In the genomic region with DNA sequence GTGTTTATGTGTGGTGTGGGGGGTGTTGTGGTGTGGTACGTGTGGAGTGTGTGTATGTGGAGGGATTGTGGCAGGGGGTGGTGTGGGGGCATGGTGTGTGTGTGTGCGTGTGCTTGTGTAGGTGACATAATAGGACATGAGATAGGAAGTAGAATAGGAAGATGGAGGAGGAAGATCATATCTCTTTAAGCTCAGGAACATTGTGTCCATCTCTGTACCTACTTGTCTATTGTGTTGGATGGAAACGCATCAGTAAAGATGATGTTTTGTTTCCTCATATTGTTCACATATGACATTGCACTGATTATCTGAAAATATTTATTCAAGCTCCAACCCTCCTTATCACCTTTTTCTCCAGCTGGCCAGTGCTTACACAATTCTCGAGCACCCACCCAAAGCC, we compare ENCODE assay signal across 35 mouse cellular contexts. TPM values are rescaled to one million over a fixed set of nuclear protein-coding genes. Genes with fewer than 3 reads are reported as not detected.
"Had no signal": no experiment of that assay in that cellular context is flagged by ENCODE, and none has a peak within 500 bp of the region (broad histone marks: within the 10 kb centered on the region; RNA-seq: fewer than 3 reads in every experiment).

No protein-coding gene starts in this region.

- DNase-seq: heart, postnatal 10 days; heart, postnatal 36 days; heart, postnatal 4 days; kidney, adult 11 months; kidney, adult 18-20 months; kidney, adult 2 months; kidney, adult 8-10 months; kidney, adult 9 months; kidney, postnatal 10 days; kidney, postnatal 14 days; kidney, postnatal 25 days; kidney, postnatal 36 days; kidney, postnatal 4 days; layer of hippocampus, adult 9-11 months; layer of hippocampus, postnatal 36 days had no signal

- H3K9me3 ChIP-seq: heart, embryonic 12.5 days; heart, embryonic 13.5 days; heart, embryonic 15.5 days; hindbrain, embryonic 10.5 days; hindbrain, embryonic 12.5 days; hindbrain, embryonic 13.5 days; hindbrain, embryonic 15.5 days; intestine, embryonic 15.5 days; kidney, embryonic 15.5 days had no signal

- H3K36me3 ChIP-seq: heart, embryonic 12.5 days; heart, embryonic 13.5 days; heart, embryonic 15.5 days; hindbrain, embryonic 10.5 days; hindbrain, embryonic 12.5 days; hindbrain, embryonic 13.5 days; hindbrain, embryonic 15.5 days; intestine, embryonic 15.5 days; kidney, embryonic 15.5 days had no signal

- H3K9ac ChIP-seq: heart, embryonic 12.5 days; heart, embryonic 13.5 days; heart, embryonic 15.5 days; hindbrain, embryonic 12.5 days; hindbrain, embryonic 13.5 days; hindbrain, embryonic 14.5 days; hindbrain, embryonic 15.5 days; intestine, embryonic 15.5 days; kidney, embryonic 15.5 days had no signal

- ATAC-seq: hindbrain, embryonic 16.5 days; hindbrain, postnatal 0 days; inflammation-experienced regulatory T-cells, adult 6 months; intestine, embryonic 15.5 days; intestine, embryonic 16.5 days; intestine, postnatal 0 days had no signal

- H3K4me3 ChIP-seq: heart, embryonic 12.5 days; heart, embryonic 13.5 days; heart, embryonic 15.5 days; hindbrain, embryonic 10.5 days; hindbrain, embryonic 12.5 days; hindbrain, embryonic 13.5 days; hindbrain, embryonic 15.5 days; intestine, embryonic 15.5 days; kidney, embryonic 15.5 days; layer of hippocampus, adult 2 months had no signal

- H3K4me1 ChIP-seq: hindbrain, embryonic 13.5 days; kidney, embryonic 15.5 days had no signal

- H3K27ac ChIP-seq: heart, embryonic 13.5 days; heart, embryonic 15.5 days; hindbrain, embryonic 10.5 days; hindbrain, embryonic 12.5 days; hindbrain, embryonic 13.5 days; hindbrain, embryonic 14.5 days; hindbrain, embryonic 15.5 days; hindbrain, postnatal 0 days; intestine, embryonic 15.5 days; kidney, embryonic 15.5 days; kidney, postnatal 0 days; layer of hippocampus, adult 2 months had no signal

- H3K27me3 ChIP-seq: heart, embryonic 12.5 days; heart, embryonic 13.5 days; heart, embryonic 15.5 days; hindbrain, embryonic 12.5 days; hindbrain, embryonic 13.5 days; hindbrain, embryonic 15.5 days; intestine, embryonic 15.5 days; kidney, embryonic 15.5 days had no signal

- H3K4me2 ChIP-seq: heart, embryonic 11.5 days; heart, embryonic 12.5 days; heart, embryonic 13.5 days; heart, embryonic 15.5 days; hindbrain, embryonic 12.5 days; hindbrain, embryonic 13.5 days; hindbrain, embryonic 14.5 days; hindbrain, embryonic 15.5 days; intestine, embryonic 15.5 days; kidney, embryonic 15.5 days had no signal

RNA-seq across cellular contexts. Expression of a gene that starts 5.9 kb away (rescaled TPM):
- total RNA-seq: hematopoietic stem cell, adult 5-6 weeks had no signal
- polyA plus RNA-seq: inflammation-experienced regulatory T-cells, adult 6 months; large intestine, adult 2 months had no signal
